In the genomic region with DNA sequence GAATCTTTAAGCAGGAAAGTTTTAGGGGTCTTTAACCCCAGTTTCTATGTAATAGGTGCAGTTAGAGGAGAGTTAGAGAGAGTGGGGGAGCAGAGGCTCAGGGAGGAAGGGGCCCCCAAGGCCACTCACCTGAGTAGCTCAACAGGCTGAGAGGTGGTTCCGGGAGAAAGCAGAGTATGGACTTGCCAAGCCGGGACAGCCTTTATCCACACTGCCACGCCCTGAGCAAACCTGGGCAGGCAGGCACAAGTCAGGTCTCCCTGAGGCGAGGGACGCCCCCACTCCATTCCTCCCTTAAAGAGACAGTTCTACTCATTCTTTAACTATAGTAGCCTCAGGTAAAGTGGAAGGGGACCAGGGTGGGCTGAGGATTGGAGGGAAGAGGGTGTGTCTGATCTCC, we compare ENCODE assay signal across 11 mouse cellular contexts. TPM values are rescaled to one million over a fixed set of nuclear protein-coding genes. Genes with fewer than 3 reads are reported as not detected.
DNase-seq lines count a peak whose midpoint lies in the region; ATAC-seq and TF ChIP-seq lines count a peak whose summit lies in the region.
"Had no signal": no experiment of that assay in that cellular context is flagged by ENCODE, and none has a peak within 500 bp of the region (broad histone marks: within the 10 kb centered on the region; RNA-seq: fewer than 3 reads in every experiment).

A gene (minus strand): TSS at position 213 of the 400 bp plus-strand sequence.

- no peaks in the 10 kb centered on the region for H3K9me3 ChIP-seq in embryonic facial prominence, embryonic 14.5 days (ENCODE audit: control insufficient read depth, low read length)
- H3K9me3 ChIP-seq in stomach, embryonic 16.5 days (replicated peaks; ENCODE audit: control insufficient read depth, low read length) = no peaks in the 10 kb centered on the region
- H3K9me3 ChIP-seq in liver, embryonic 12.5 days (replicated peaks) = no peaks in the 10 kb centered on the region

- ATAC-seq in embryonic facial prominence, embryonic 14.5 days (ENCODE audit: low read depth) = peak; percentile 60; the same call in 1 of the 2 replicates
- peak; percentile 77 for ATAC-seq in stomach, embryonic 16.5 days (ENCODE audit: insufficient read depth, low FRiP score)
- no peak for ATAC-seq in monocyte, adult 5-6 weeks (replicated peaks; ENCODE audit: insufficient number of reproducible peaks, low FRiP score, low TSS enrichment, poor library complexity, severe bottlenecking)
- ATAC-seq in liver, embryonic 12.5 days = no peak

- peaks cover 8% of the 10 kb centered on the region; the same call in 1 of the 2 replicates for H3K4me1 ChIP-seq in embryonic facial prominence, embryonic 14.5 days (ENCODE audit: control insufficient read depth, insufficient read depth, low read length)
- peaks cover 12% of the 10 kb centered on the region for H3K4me1 ChIP-seq in stomach, embryonic 16.5 days (ENCODE audit: control insufficient read depth, insufficient read depth, low read length)
- H3K4me1 ChIP-seq in liver, embryonic 12.5 days = no peaks in the 10 kb centered on the region

- intact Hi-C loops in left cerebral cortex, adult 2 months (cut with DNase I) = loop anchor here (5.0 to 10.0 kb wide), 2 partner anchors 204 to 342 kb away; no protein-coding TSS in a partner anchor
- intact Hi-C loops in left cerebral cortex, postnatal 14 days (cut with DNase I) = no loop called here

- no peaks in the 10 kb centered on the region for H3K36me3 ChIP-seq in embryonic facial prominence, embryonic 14.5 days (ENCODE audit: control insufficient read depth, insufficient read depth, low read length)
- H3K36me3 ChIP-seq in stomach, embryonic 16.5 days (ENCODE audit: control insufficient read depth, insufficient read depth, low read length) = no peaks in the 10 kb centered on the region
- no peaks in the 10 kb centered on the region for H3K36me3 ChIP-seq in liver, embryonic 12.5 days

- 0 out of 2 replicates have a peak within 1 kb of the TSS, but pooled peaks have one; percentile 3 for H3K9ac ChIP-seq in embryonic facial prominence, embryonic 14.5 days (ENCODE audit: low read depth, low read length)
- peak within 1 kb of the TSS; percentile 73 for H3K9ac ChIP-seq in stomach, embryonic 16.5 days (ENCODE audit: low read length)
- H3K9ac ChIP-seq in liver, embryonic 12.5 days = no peak within 1 kb of the TSS

- peak within 1 kb of the TSS; percentile 25 for H3K4me2 ChIP-seq in embryonic facial prominence, embryonic 14.5 days (ENCODE audit: low read depth, low read length)
- peak within 1 kb of the TSS; percentile 53 for H3K4me2 ChIP-seq in stomach, embryonic 16.5 days (ENCODE audit: low read depth, low read length)
- H3K4me2 ChIP-seq in liver, embryonic 12.5 days = no peak within 1 kb of the TSS

- DNase-seq in left cerebral cortex, adult 2 months (ENCODE audit: extremely low spot score in 1 of 2, low spot score in 2 of 2) = no peak
- no peak for DNase-seq in left cerebral cortex, postnatal 14 days (ENCODE audit: low spot score in 2 of 2)
- peak; percentile 65 for DNase-seq in embryonic facial prominence, embryonic 14.5 days (ENCODE audit: low spot score)
- no peak for DNase-seq in large intestine, adult 2 months (ENCODE audit: low read depth, low spot score)
- DNase-seq: heart, adult 2 months had no signal

- no peak within 1 kb of the TSS for H3K4me3 ChIP-seq in left cerebral cortex, adult 2 months
- peak within 1 kb of the TSS; percentile 4; the same call in 1 of the 2 replicates for H3K4me3 ChIP-seq in embryonic facial prominence, embryonic 14.5 days (ENCODE audit: low read depth, low read length)
- peak within 1 kb of the TSS; percentile 52 for H3K4me3 ChIP-seq in stomach, embryonic 16.5 days (replicated peaks; ENCODE audit: low read length)
- no peak within 1 kb of the TSS for H3K4me3 ChIP-seq in liver, embryonic 12.5 days
- H3K4me3 ChIP-seq: heart, adult 2 months had no signal

- H3K27me3 ChIP-seq in embryonic facial prominence, embryonic 14.5 days (replicated peaks; ENCODE audit: control insufficient read depth, insufficient read depth, low read length) = no peaks in the 10 kb centered on the region
- no peaks in the 10 kb centered on the region for H3K27me3 ChIP-seq in stomach, embryonic 16.5 days (ENCODE audit: control insufficient read depth, insufficient read depth, low read length)
- H3K27me3 ChIP-seq in liver, embryonic 12.5 days (replicated peaks) = no peaks in the 10 kb centered on the region

- TF ChIP-seq CTCF in left cerebral cortex, adult 2 months (IDR thresholded peaks at IDR 0.05) = no peak

- 30% methylated on average over 5 of the region's 5 CpGs for WGBS in embryonic facial prominence, embryonic 14.5 days
- 22% methylated on average over 5 of the region's 5 CpGs for WGBS in large intestine, adult 2 months
- 44% methylated on average over 5 of the region's 5 CpGs for WGBS in stomach, embryonic 16.5 days
- 48% methylated on average over 5 of the region's 5 CpGs for WGBS in liver, embryonic 12.5 days (ENCODE audit: insufficient replicate concordance)

- H3K27ac ChIP-seq in left cerebral cortex, adult 2 months = peak within 1 kb of the TSS; percentile 76
- H3K27ac ChIP-seq in embryonic facial prominence, embryonic 14.5 days (replicated peaks; ENCODE audit: low read depth, low read length) = peak within 1 kb of the TSS; percentile 52
- H3K27ac ChIP-seq in stomach, embryonic 16.5 days (ENCODE audit: low read length) = peak within 1 kb of the TSS; percentile 89
- H3K27ac ChIP-seq in liver, embryonic 12.5 days = no peak within 1 kb of the TSS
- H3K27ac ChIP-seq: heart, adult 2 months; hindbrain, postnatal 0 days had no signal

RNA-seq across cellular contexts. Expression of the gene that starts here (rescaled TPM):
- not detected for total RNA-seq in left cerebral cortex, adult 2 months (2021)
- not detected for total RNA-seq in left cerebral cortex, postnatal 14 days (2021)
- 48.8 and 71.7 TPM in 2 replicates for polyA plus RNA-seq in embryonic facial prominence, embryonic 14.5 days (2014; fragmentation: Nextera tagmentation; extraction: Ambion mirVana)
- polyA plus RNA-seq in large intestine, adult 2 months (2012; rRNA removed) = 46.5 and 63.0 TPM in 2 replicates
- 497 and 614 TPM in 2 replicates for polyA plus RNA-seq in stomach, embryonic 16.5 days (2015; fragmentation: Nextera tagmentation; extraction: Ambion mirVana)
- total RNA-seq in monocyte, adult 5-6 weeks (2017) = 0.29 TPM in 1 of 3 replicates, not detected in the others
- polyA plus RNA-seq in liver, embryonic 12.5 days (2016; fragmentation: Nextera tagmentation; extraction: Ambion mirVana) = 0.67 and 0.86 TPM in 2 replicates
- total RNA-seq: common myeloid progenitor, adult 5-6 weeks; hindbrain, postnatal 0 days had no signal
- polyA plus RNA-seq: midbrain, postnatal 0 days had no signal

Comparison
In these comparisons a context has a peak if more than half of its experiments do, and no peak if none do; other contexts are left out.
1. RNA of the gene that starts here (polyA plus RNA-seq): 497 to 614 TPM in stomach, embryonic 16.5 days, 48.8 to 71.7 TPM in embryonic facial prominence, embryonic 14.5 days and 46.5 to 63.0 TPM in large intestine, adult 2 months; 0.67 to 0.86 TPM in liver, embryonic 12.5 days; every median in the first group is over 10 times any median in the second.
2. H3K4me3 ChIP-seq: peak in embryonic facial prominence, embryonic 14.5 days (single experiment) and stomach, embryonic 16.5 days (single experiment); none in left cerebral cortex, adult 2 months (single experiment) and liver, embryonic 12.5 days (single experiment).
3. ATAC-seq: peak in embryonic facial prominence, embryonic 14.5 days (single experiment) and stomach, embryonic 16.5 days (single experiment); none in monocyte, adult 5-6 weeks (single experiment) and liver, embryonic 12.5 days (single experiment).